Mouse (Mus musculus): ENCODE measurements around the gene Mettl23. TPM values are rescaled to one million over a fixed set of nuclear protein-coding genes. Genes with fewer than 3 reads are reported as not detected.

Gene Mettl23
- 13.7 and 19.2 TPM in 2 replicates for total RNA-seq (2023)

DNA sequence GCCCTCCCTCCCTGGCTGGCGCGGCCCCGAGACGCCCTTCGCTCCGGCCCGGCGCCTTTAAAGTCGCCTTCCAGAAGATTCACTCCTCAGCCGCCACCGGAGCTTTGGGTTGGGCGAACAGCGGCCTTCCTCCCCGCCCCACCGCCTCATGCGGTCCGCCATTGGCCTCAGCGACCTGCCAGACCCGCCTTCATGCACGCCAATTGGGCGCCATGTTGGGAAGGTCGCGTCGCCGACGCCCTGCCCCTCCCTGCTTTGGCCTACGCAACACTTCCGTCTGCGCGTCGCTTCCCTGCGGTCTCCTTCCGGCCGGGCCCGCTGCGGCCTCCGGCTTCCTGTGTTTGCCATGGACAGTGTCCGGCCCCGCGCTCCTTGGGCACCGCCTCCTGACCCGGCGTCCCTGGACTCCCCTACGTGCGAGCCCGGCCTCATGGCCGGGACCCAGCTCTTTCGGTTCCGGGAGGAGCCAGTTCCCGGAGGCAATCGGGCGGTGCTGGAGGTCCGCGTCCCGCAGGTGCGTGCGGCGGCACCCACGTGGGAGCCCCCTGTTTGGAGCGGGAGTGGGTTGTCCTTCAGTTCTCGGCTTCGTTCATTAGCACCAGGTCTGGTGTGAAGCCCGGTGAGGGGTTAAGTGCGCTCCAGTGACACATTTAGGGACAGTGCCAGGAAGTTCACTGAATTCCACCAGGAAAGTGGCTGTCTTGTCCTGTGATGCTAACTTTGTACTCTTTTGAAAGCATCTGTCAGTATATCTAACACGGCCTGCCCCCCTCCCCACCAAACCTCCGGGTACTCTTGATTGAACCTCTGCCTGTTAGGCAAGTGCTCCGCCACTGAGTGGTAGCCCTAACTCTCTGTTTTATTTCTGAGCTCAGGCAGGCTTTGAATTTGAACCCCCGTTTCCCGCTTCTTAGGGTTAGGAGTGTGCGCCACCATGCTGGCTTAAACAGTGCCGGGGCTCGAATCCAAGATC lies at the start of gene Mettl23, which contains the start of gene Jmjd6:
Mettl23 (plus strand) TSS at position 18 of the 973 bp plus-strand sequence.
Jmjd6 (minus strand) TSS at position 189 of the 973 bp plus-strand sequence.

DNA sequence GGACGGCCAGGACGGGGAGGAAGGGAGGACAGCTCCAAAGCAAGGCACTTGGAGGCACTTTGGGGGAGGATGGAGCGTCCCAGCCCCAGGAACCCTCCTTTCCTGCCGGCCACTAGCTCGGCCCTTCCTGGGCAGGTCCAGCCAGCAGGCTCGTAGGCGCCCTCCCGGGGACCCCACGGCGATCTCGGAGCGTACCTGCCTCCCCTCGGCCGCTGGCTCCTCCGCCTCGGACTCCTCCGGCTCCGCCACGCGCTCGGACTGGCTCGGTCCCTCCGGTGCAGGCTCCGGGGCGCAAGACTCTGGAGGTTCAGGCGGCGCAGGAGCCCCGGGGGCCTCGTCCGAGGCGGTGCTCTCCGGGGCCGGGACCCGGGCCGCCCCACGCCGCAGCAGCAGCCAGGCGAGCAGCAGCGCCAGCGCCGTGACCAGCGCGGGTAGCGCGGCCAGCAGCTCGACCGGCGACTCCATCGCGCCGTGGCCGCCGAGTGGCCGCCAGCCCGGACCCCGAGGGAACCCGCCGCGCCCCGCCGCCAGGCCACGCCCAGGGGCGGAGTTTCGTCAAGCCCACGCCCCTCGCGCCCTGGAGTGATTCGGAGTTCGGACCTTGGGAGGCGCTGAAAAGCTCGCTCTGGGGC lies 15.4 kb upstream of the Mettl23 start, which contains the start of gene Mxra7:
Mxra7 (minus strand) TSS at position 513 of the 632 bp plus-strand sequence.

DNA sequence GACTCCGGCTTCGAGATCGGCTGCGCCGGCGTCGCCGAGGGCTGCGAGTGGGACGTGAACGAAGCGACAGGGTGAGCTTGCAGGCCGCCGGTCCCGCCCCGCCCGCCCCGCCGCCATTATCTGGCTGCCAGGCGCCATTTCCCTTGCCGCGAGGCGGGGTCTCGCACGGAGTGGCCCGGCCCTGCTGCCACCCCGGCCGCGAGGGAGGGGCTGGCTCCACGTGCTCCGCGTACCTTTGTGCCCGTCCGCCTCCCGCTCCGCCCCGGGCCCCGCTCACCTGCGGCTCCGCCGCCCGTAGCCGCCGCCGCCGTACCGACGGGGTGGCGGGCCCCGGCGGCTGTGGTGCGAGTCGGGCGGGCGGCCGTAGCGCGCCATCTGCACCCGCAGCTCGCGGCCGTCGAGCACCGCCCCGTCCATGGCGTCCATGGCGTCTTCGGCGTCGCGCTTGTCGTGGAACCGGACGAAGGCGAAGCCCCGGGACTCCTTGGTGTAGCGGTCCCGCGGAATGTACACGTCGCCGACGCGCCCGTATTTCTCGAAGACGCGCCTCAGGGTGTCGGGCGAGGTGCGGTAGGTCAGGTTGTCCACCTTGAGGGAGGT lies 9.3 kb downstream of the Mettl23 start, which contains the start of gene Mfsd11:
Mfsd11 (plus strand) TSS at position 150 of the 600 bp plus-strand sequence.

DNA sequence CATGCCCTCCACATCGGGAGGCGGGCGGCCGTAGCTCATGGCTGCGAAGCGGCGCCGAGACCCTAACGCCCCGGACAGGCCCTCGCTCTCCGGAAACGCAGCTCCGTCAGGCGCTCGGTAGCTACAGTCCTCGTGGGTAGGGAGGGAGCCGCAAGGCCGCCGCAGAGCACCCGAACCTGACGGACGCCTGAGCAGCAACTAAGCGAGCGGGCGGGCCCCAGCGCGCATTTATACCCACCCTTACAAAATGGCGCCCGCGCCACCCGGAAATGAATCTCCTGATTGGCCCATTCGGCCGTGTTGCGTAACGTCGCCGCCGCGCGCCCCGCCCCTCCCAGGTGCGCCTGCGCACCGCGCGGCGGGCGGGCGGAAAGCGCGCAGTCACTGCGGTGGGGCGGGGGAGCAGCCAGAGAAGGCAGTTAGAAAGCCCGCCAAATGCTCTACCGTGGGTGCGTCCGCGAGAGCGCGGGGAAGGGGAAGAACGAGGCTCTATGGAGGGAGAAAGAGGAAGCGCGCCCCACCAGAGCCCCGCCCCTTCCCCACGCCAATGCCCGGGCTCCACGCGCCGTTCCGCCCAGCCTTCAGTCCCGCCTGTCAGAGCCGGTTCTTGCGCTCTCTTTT lies 9.9 kb downstream of the Mettl23 start, which contains the start of gene Srsf2:
Srsf2 (minus strand) TSS at position 204 of the 621 bp plus-strand sequence.

Other genes starting within 250 kb of the Mettl23 start
- 118 and 155 TPM in 2 replicates for gene Rhbdf2, start 216.3 kb upstream of the Mettl23 start, total RNA-seq (2023)
- not detected in 2 replicates for gene Prcd, start 189.7 kb upstream of the Mettl23 start, total RNA-seq (2023)
- not detected in 2 replicates for gene Cygb, start 189.0 kb upstream of the Mettl23 start, total RNA-seq (2023)
- gene St6galnac1, start 67.8 kb upstream of the Mettl23 start, total RNA-seq (2023): not detected in 2 replicates
- 0.27 and 3.3 TPM in 2 replicates for gene Mxra7, start 15.2 kb upstream of the Mettl23 start, total RNA-seq (2023)
- 97.1 and 108 TPM in 2 replicates for gene Jmjd6, start 171 bp downstream of the Mettl23 start, total RNA-seq (2023)
- gene Mfsd11, start 9.2 kb downstream of the Mettl23 start, total RNA-seq (2023): 16.7 and 22.0 TPM in 2 replicates
- 267 and 287 TPM in 2 replicates for gene Srsf2, start 9.8 kb downstream of the Mettl23 start, total RNA-seq (2023)
- not detected in 2 replicates for gene Mgat5b, start 75.6 kb downstream of the Mettl23 start, total RNA-seq (2023)